Mouse (Mus musculus): ENCODE measurements at regions not wholly inside any gene's neighbourhood (a gene's known extent, or its start where the extent isn't known, plus 50 kb on each side); places are given as distances from the start of the nearest gene placed in this dataset.

- TF ChIP-seq POLR2A (IDR thresholded peaks at IDR 0.05; ENCODE audit: borderline replicate concordance, control insufficient read depth, low read depth, low read length) (no peak), CTCF (IDR thresholded peaks at IDR 0.05; ENCODE audit: control insufficient read depth, insufficient read depth, low read length) (no peak)
Observed at GRCm38 (mm10) chr13:44518215-44518614, 211.1 kb upstream of the Jarid2 start.

All from bone marrow, adult 2 months (tissue).